Mouse (Mus musculus): ENCODE results near the gene Adprm. TPM values are rescaled to one million over a fixed set of nuclear protein-coding genes. Genes with fewer than 3 reads are reported as not detected.

Adprm gene
- total RNA-seq, 1 experiment, result 27.3 TPM

DNA sequence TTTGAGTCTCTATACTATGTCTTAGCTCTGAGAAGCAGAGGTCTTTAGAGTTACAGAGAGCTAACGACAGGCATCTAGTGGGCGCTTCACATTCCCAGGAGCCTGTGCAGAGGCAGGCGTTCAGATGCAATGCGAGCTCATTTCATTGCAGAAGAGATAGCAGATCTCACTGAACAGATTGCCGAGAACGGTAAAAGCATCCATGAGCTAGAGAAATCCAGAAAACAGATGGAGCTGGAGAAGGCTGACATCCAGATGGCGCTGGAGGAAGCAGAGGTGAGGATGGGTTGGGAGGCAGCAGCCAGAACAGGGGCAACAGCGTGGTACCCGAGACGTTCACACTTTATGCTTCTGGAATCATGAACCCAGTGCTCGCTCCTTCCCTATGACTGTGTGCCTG, 46.0 kb upstream of the Adprm start:
- Histone ChIP-seq H3K9ac (ENCODE audit: insufficient read depth, low read depth, low read length, poor library complexity, severe bottlenecking) (no peak overlapping the region), H3K36me3 (ENCODE audit: control insufficient read depth, insufficient read depth, low read length, poor library complexity, severe bottlenecking) (no peaks in the 10 kb centered on the region), H3K27ac (ENCODE audit: insufficient read depth, low read depth, low read length, poor library complexity, severe bottlenecking) (no peak overlapping the region), H3K4me1 (ENCODE audit: control insufficient read depth in 2 of 2, insufficient read depth in 2 of 2, low read length in 2 of 2, poor library complexity in 1 of 2) (peaks cover 2 to 3% of the 10 kb centered on the region in 2 experiments; a peak in 1 of 4 replicates), H3K9me3 (ENCODE audit: control insufficient read depth, insufficient read depth, low read depth, low read length) (no peaks in the 10 kb centered on the region), H3K4me3 (ENCODE audit: insufficient read depth in 1 of 2, low read depth in 1 of 2, low read length in 2 of 2, poor library complexity in 1 of 2, severe bottlenecking in 1 of 2) (no peak overlapping the region)
- in situ Hi-C loops (cut with MboI; ENCODE audit: low sequenced_read_pairs in 2 of 2, unreplicated experiment in 2 of 2), result no loop called here
- DNase-seq (ENCODE audit: low read depth, low spot score), result no peak
- no peak for TF ChIP-seq ZNF384 (IDR thresholded peaks at IDR 0.05; ENCODE audit: low read depth, low read length)
- TF ChIP-seq HCFC1 (IDR thresholded peaks at IDR 0.05; ENCODE audit: borderline replicate concordance, insufficient read depth, low read length), result no peak
- TF ChIP-seq MAFK (IDR thresholded peaks at IDR 0.05; ENCODE audit: insufficient read depth, low read depth, low read length), result no peak
- no peak for TF ChIP-seq CHD2 (IDR thresholded peaks at IDR 0.05; ENCODE audit: low read depth, low read length)
- TF ChIP-seq ZC3H11A (IDR thresholded peaks at IDR 0.05; ENCODE audit: borderline replicate concordance, low read depth, low read length), result no peak

DNA sequence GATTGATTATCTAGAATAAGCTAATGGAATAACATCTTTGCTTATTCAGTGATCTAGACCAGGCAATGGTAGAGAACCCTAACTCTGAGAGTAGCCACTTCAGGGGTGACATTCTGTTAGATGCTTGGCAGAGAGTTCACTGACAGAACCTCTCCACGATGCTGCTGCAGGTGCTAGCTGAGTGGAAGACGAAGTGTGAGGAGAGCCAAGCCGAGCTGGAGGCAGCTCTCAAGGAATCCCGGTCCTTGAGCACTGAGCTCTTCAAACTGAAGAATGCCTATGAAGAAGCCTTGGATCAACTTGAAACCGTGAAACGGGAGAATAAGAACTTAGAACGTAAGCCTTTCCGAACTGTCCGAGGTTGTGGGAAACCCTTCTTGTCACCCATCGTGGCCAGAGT, 45.3 kb upstream of the Adprm start:
- Histone ChIP-seq H3K9ac (ENCODE audit: insufficient read depth, low read depth, low read length, poor library complexity, severe bottlenecking) (no peak overlapping the region), H3K36me3 (ENCODE audit: control insufficient read depth, insufficient read depth, low read length, poor library complexity, severe bottlenecking) (no peaks in the 10 kb centered on the region), H3K9me3 (ENCODE audit: control insufficient read depth, insufficient read depth, low read depth, low read length) (no peaks in the 10 kb centered on the region), H3K27ac (ENCODE audit: insufficient read depth, low read depth, low read length, poor library complexity, severe bottlenecking) (no peak overlapping the region), H3K4me3 (ENCODE audit: insufficient read depth in 1 of 2, low read depth in 1 of 2, low read length in 2 of 2, poor library complexity in 1 of 2, severe bottlenecking in 1 of 2) (no peak overlapping the region), H3K4me1 (ENCODE audit: control insufficient read depth in 2 of 2, insufficient read depth in 2 of 2, low read length in 2 of 2, poor library complexity in 1 of 2) (peaks cover 2 to 3% of the 10 kb centered on the region in 2 experiments; a peak in 1 of 4 replicates)
- in situ Hi-C loops (cut with MboI; ENCODE audit: low sequenced_read_pairs in 2 of 2, unreplicated experiment in 2 of 2), result no loop called here
- TF ChIP-seq ZC3H11A (IDR thresholded peaks at IDR 0.05; ENCODE audit: borderline replicate concordance, low read depth, low read length) (no peak), HCFC1 (IDR thresholded peaks at IDR 0.05; ENCODE audit: borderline replicate concordance, insufficient read depth, low read length) (no peak), ZNF384 (IDR thresholded peaks at IDR 0.05; ENCODE audit: low read depth, low read length) (no peak), CHD2 (IDR thresholded peaks at IDR 0.05; ENCODE audit: low read depth, low read length) (no peak), MAFK (IDR thresholded peaks at IDR 0.05; ENCODE audit: insufficient read depth, low read depth, low read length) (no peak)
- DNase-seq (ENCODE audit: low read depth, low spot score), result no peak

DNA sequence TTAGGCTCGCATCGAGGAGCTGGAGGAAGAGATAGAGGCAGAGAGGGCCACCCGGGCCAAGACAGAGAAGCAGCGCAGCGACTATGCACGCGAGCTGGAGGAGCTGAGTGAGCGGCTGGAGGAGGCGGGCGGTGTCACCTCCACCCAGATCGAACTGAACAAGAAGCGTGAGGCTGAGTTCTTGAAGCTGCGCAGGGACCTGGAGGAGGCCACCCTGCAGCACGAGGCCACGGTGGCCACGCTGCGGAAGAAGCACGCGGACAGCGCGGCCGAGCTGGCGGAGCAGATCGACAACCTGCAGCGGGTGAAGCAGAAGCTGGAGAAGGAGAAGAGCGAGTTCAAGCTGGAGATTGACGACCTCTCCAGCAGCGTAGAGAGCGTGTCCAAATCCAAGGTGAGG, 42.1 kb upstream of the Adprm start:
- in situ Hi-C loops (cut with MboI; ENCODE audit: low sequenced_read_pairs in 2 of 2, unreplicated experiment in 2 of 2), result no loop called here
- no peak overlapping the region for H3K27ac ChIP-seq (ENCODE audit: insufficient read depth, low read depth, low read length, poor library complexity, severe bottlenecking)
- TF ChIP-seq HCFC1 (IDR thresholded peaks at IDR 0.05; ENCODE audit: borderline replicate concordance, insufficient read depth, low read length) (no peak), CHD2 (IDR thresholded peaks at IDR 0.05; ENCODE audit: low read depth, low read length) (no peak), MAFK (IDR thresholded peaks at IDR 0.05; ENCODE audit: insufficient read depth, low read depth, low read length) (no peak), ZC3H11A (IDR thresholded peaks at IDR 0.05; ENCODE audit: borderline replicate concordance, low read depth, low read length) (no peak), ZNF384 (IDR thresholded peaks at IDR 0.05; ENCODE audit: low read depth, low read length) (no peak)
- H3K36me3 ChIP-seq (ENCODE audit: control insufficient read depth, insufficient read depth, low read length, poor library complexity, severe bottlenecking), result no peaks in the 10 kb centered on the region
- H3K4me3 ChIP-seq (ENCODE audit: insufficient read depth in 1 of 2, low read depth in 1 of 2, low read length in 2 of 2, poor library complexity in 1 of 2, severe bottlenecking in 1 of 2), result peak overlapping the region; percentile 30 to 45; a peak in 3 of 4 replicates
- peak overlapping the region; percentile 11; the same call in 1 of the 2 replicates for H3K9ac ChIP-seq (ENCODE audit: insufficient read depth, low read depth, low read length, poor library complexity, severe bottlenecking)
- no peaks in the 10 kb centered on the region for H3K9me3 ChIP-seq (ENCODE audit: control insufficient read depth, insufficient read depth, low read depth, low read length)
- peaks cover 0 to 2% of the 10 kb centered on the region in 2 experiments; a peak in 1 of 4 replicates for H3K4me1 ChIP-seq (ENCODE audit: control insufficient read depth in 2 of 2, insufficient read depth in 2 of 2, low read length in 2 of 2, poor library complexity in 1 of 2)
- DNase-seq (ENCODE audit: low read depth, low spot score), result no peak

DNA sequence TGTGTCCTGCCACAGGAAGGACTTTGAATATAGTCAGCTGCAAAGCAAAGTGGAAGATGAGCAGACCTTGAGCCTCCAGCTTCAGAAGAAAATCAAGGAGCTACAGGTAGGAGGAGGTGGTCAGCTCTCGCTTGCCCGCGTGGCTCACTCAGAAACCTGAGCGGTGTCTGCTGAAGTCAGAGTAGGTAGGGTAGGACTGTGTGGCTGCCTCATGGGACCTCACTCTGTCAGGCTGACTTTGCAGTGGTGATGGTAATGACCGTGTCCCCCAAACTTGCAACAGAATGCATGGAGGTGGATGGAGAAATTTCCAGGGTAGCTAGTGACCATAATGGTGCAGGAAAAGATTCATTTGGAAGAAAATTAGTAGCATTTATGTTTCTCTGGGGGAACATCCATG, 41.3 kb upstream of the Adprm start:
- in situ Hi-C loops (cut with MboI; ENCODE audit: low sequenced_read_pairs in 2 of 2, unreplicated experiment in 2 of 2), result no loop called here
- no peak for DNase-seq (ENCODE audit: low read depth, low spot score)
- H3K9ac ChIP-seq (ENCODE audit: insufficient read depth, low read depth, low read length, poor library complexity, severe bottlenecking), result no peak overlapping the region
- TF ChIP-seq MAFK (IDR thresholded peaks at IDR 0.05; ENCODE audit: insufficient read depth, low read depth, low read length) (no peak), ZNF384 (IDR thresholded peaks at IDR 0.05; ENCODE audit: low read depth, low read length) (no peak), CHD2 (IDR thresholded peaks at IDR 0.05; ENCODE audit: low read depth, low read length) (no peak), ZC3H11A (IDR thresholded peaks at IDR 0.05; ENCODE audit: borderline replicate concordance, low read depth, low read length) (no peak), HCFC1 (IDR thresholded peaks at IDR 0.05; ENCODE audit: borderline replicate concordance, insufficient read depth, low read length) (no peak)
- H3K9me3 ChIP-seq (ENCODE audit: control insufficient read depth, insufficient read depth, low read depth, low read length), result no peaks in the 10 kb centered on the region
- H3K4me3 ChIP-seq (ENCODE audit: insufficient read depth in 1 of 2, low read depth in 1 of 2, low read length in 2 of 2, poor library complexity in 1 of 2, severe bottlenecking in 1 of 2), result no peak overlapping the region
- no peaks in the 10 kb centered on the region for H3K36me3 ChIP-seq (ENCODE audit: control insufficient read depth, insufficient read depth, low read length, poor library complexity, severe bottlenecking)
- 0 out of 4 replicates have a peak, but pooled peaks cover 0 to 2% of the 10 kb centered on the region in 2 experiments for H3K4me1 ChIP-seq (ENCODE audit: control insufficient read depth in 2 of 2, insufficient read depth in 2 of 2, low read length in 2 of 2, poor library complexity in 1 of 2)
- no peak overlapping the region for H3K27ac ChIP-seq (ENCODE audit: insufficient read depth, low read depth, low read length, poor library complexity, severe bottlenecking)
